Mouse (Mus musculus): ENCODE measurements around the gene Rab5b. TPM values are rescaled to one million over a fixed set of nuclear protein-coding genes. Genes with fewer than 3 reads are reported as not detected.

The Rab5b gene
- polyA plus RNA-seq, 1 experiment from 2014 or later, result 96.2 TPM

DNA sequence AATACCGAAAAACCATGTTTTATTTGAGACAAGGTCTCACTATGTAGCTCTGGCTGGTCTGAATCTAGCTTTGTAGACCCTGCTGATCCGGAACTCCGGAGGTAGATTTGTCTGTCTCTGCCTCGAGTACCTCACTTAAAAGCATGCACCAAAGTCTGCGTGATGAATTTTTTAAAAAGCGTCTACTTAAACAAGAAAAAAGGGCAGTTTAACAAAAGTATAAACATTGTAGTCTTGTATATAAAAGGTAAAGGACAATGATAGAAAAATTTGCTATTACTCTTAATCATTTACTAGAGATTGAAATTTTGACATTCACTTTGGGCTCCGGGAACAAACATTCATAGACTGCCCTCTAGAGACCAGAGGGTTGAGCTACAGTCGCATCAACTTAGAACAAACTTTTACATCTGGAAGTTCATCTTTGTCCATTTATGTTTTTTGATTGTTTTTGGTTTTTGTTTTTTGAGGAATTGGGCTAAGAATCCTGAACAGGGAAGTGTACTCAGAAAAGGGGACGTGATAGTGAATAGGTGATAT lies 21.5 kb downstream of the Rab5b start:
- H3K9me3 ChIP-seq (replicated peaks), result no peaks in the 10 kb centered on the region
- peaks cover 17% of the 10 kb centered on the region for H3K36me3 ChIP-seq
- H3K4me3 ChIP-seq, result peak overlapping the region; percentile 80
- H3K27ac ChIP-seq, result peak overlapping the region; percentile 64; the same call in 1 of the 2 replicates
- peak overlapping the region; percentile 86 for H3K4me2 ChIP-seq (replicated peaks)
- H3K9ac ChIP-seq, result peak overlapping the region; percentile 71
- WGBS, result 3% methylated on average over 9 of the region's 9 CpGs
- H3K4me1 ChIP-seq, result peaks cover 12% of the 10 kb centered on the region
- ATAC-seq (ENCODE audit: low FRiP score), result 0 out of 2 replicates have a peak, but pooled peaks have one; percentile 14
- H3K27me3 ChIP-seq, result peaks cover 7% of the 10 kb centered on the region; the same call in 1 of the 2 replicates

DNA sequence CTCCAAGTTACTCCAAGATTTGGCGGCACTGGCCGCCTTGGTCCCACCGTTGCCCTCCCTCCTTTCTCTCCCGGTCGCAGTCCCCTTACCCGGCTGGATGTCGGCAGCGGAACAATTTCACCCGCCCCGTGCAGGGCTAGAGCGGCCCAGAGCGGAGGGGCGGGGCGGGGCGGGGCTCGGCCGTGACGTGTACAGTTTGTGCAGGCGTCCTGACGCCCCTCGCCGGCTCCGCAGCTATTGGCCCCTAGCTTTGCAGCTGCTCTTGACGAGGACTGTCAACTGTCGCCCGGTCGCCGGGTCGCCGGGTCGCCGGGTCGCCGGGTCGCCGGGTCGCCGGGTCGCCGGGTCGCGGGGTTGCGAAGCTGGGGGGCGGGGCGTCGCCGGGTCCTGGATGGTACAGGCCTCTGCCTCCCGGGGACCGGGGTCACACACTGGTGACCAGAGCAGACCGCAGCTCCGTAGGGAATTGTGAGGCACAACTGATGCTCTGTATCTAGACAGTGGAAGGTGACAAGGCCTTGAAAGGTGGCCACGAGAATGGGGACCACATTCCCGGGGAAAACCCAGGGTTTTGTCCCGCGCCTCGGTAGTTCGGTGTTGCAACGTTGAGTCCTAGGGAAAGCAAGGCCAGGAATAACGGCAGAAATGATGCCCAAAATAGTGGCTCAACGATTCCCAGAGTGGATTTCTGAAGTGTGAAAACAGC lies 22.1 kb downstream of the Rab5b start, which contains the start of gene Suox:
Suox (minus strand) TSS at position 311 of the 706 bp plus-strand sequence.
- ATAC-seq (ENCODE audit: low FRiP score), result peak; percentile 94
- H3K4me3 ChIP-seq, result peak within 1 kb of the TSS; percentile 80
- 0 out of 2 replicates have a peak, but pooled peaks cover 11% of the 10 kb centered on the region for H3K36me3 ChIP-seq
- H3K9ac ChIP-seq, result peak within 1 kb of the TSS; percentile 71
- H3K27me3 ChIP-seq, result peaks cover 7% of the 10 kb centered on the region; the same call in 1 of the 2 replicates
- H3K27ac ChIP-seq, result peak within 1 kb of the TSS; percentile 64
- H3K9me3 ChIP-seq (replicated peaks), result no peaks in the 10 kb centered on the region
- H3K4me2 ChIP-seq (replicated peaks), result peak within 1 kb of the TSS; percentile 86
- under 1% methylated on average over 59 of the region's 60 CpGs for whole genome bisulfite sequencing
- H3K4me1 ChIP-seq, result peaks cover 15% of the 10 kb centered on the region

DNA sequence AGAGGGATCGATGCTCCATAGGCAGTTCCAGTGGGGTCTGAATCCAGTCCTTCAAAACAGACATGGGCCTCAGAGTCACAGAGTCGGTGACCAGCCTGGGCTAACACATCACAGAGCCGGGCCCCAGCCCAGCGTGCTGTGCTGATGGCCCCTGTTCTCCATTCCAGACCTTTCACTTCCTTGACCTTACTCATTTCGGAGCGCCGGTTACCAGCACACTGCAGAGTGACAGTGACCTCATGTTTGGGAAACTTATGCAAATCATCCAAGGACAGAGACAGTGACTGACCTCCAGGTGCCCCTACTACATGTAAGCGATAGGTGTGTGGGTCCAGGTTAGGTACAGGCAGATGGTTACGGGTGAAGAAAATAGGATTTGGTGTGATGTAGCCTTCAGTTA lies 24.9 kb downstream of the Rab5b start:
- Histone ChIP-seq H3K27ac (no peak overlapping the region), H3K4me2 (replicated peaks) (no peak overlapping the region), H3K4me1 (peaks cover 21% of the 10 kb centered on the region), H3K36me3 (0 out of 2 replicates have a peak, but pooled peaks cover 10% of the 10 kb centered on the region), H3K9ac (no peak overlapping the region), H3K9me3 (replicated peaks) (no peaks in the 10 kb centered on the region), H3K27me3 (peaks cover 7% of the 10 kb centered on the region; the same call in 1 of the 2 replicates), H3K4me3 (no peak overlapping the region)
- ATAC-seq (ENCODE audit: low FRiP score), result no peak
- 90% methylated on average over 9 of the region's 9 CpGs for WGBS

DNA sequence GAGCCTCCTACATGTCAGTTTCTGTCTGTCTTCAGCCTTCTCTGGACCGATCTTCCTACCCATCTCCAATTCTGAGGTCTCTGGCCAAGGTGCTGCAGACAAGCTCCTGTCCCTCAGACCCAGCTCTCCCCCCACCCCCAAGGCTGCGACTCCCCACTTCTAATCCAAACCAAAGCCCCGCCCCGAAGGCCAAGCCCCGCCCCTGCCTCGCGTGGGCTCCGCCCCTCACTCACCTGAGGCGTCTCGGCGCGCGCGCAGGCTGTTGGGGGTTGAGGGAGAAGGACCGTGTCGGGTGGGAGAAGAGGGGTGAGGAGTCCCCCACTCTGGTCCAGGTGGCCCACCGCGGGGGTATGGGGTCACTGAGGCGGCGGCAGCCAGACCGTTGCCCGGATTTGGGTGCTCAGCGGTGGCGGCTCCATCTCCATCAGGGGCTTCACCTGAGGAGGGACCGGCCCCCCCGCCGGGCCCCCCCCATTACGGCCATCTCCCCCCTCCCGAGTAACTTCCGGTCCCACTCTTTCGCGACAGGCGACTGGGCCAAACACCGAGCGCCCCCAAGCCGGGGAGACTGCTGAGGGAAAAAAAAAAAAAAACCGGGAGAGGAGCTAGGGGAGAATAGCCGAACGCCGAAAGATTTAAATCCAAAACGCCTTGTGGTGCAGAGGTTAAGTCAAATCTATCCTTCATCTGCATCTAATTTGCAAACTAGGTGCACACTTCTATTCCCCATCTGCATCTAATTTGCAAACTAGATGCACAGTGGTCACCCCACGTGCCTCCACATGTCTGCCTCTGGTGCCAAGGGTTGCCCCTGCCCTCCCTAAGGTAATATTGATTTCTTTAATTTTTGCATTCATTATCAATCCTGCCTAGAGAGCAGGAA lies 27.0 kb downstream of the Rab5b start:
- Histone ChIP-seq H3K4me1 (peaks cover 18% of the 10 kb centered on the region), H3K9me3 (replicated peaks) (no peaks in the 10 kb centered on the region), H3K27ac (0 out of 2 replicates have a peak overlapping the region, but pooled peaks have one; percentile 19), H3K4me3 (peak overlapping the region; percentile 65), H3K4me2 (replicated peaks) (peak overlapping the region; percentile 55), H3K36me3 (0 out of 2 replicates have a peak, but pooled peaks cover 10% of the 10 kb centered on the region), H3K9ac (peak overlapping the region; percentile 78), H3K27me3 (peaks cover 7% of the 10 kb centered on the region; the same call in 1 of the 2 replicates)
- under 1% methylated on average over 42 of the region's 42 CpGs for WGBS
- ATAC-seq (ENCODE audit: low FRiP score), result peak; percentile 46

DNA sequence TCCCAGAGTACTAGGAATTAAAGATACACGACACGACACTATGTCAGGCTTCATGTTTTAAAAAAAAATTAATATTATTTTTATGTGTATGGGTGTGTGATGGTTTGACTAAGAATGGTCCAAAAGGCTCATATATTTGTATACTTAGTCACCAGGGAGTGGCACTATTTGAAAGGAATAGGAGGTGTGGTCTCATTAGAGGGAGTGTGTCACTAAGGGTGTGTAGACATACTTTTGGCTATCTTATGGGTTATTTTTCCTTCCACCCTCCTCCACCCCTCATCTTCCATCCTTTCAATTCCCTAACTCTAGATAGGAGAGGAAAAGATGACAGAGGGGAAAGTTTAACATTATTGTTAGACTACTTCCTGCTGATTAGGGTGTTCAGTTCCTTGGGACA lies 30.3 kb downstream of the Rab5b start:
- WGBS, result 98% methylated on average over 2 of the region's 2 CpGs
- Histone ChIP-seq H3K4me2 (replicated peaks) (no peak overlapping the region), H3K9ac (no peak overlapping the region), H3K27ac (no peak overlapping the region), H3K9me3 (replicated peaks) (no peaks in the 10 kb centered on the region), H3K4me1 (peaks cover 9% of the 10 kb centered on the region; the same call in 1 of the 2 replicates), H3K4me3 (no peak overlapping the region), H3K36me3 (0 out of 2 replicates have a peak, but pooled peaks cover 3% of the 10 kb centered on the region), H3K27me3 (no peaks in the 10 kb centered on the region)
- ATAC-seq (ENCODE audit: low FRiP score), result no peak

DNA sequence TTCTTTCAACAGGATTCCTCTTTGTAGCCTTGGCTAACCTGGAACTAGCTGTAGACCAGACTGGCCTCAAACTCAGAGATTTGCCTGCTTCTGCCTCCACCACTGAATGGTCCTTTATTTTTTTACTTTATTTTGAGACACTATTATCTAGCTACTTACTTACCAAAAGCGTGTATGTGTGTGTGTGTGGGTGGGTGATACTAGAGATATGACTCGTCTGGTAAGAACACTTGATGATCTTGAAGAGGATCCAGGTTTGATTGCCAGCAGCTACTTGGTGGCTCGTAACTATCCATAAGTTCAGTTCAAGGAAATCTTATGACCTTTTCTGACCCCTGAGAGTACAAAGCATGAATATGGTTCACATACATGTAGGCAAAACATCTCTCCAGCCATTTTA lies 30.8 kb downstream of the Rab5b start:
- H3K9ac ChIP-seq, result no peak overlapping the region
- no peak for ATAC-seq (ENCODE audit: low FRiP score)
- peaks cover 9% of the 10 kb centered on the region; the same call in 1 of the 2 replicates for H3K4me1 ChIP-seq
- no peaks in the 10 kb centered on the region for H3K27me3 ChIP-seq
- H3K4me2 ChIP-seq (replicated peaks), result no peak overlapping the region
- no peaks in the 10 kb centered on the region for H3K36me3 ChIP-seq
- H3K27ac ChIP-seq, result no peak overlapping the region
- H3K9me3 ChIP-seq (replicated peaks), result no peaks in the 10 kb centered on the region
- no peak overlapping the region for H3K4me3 ChIP-seq
- 93% methylated on average over 3 of the region's 3 CpGs for WGBS

DNA sequence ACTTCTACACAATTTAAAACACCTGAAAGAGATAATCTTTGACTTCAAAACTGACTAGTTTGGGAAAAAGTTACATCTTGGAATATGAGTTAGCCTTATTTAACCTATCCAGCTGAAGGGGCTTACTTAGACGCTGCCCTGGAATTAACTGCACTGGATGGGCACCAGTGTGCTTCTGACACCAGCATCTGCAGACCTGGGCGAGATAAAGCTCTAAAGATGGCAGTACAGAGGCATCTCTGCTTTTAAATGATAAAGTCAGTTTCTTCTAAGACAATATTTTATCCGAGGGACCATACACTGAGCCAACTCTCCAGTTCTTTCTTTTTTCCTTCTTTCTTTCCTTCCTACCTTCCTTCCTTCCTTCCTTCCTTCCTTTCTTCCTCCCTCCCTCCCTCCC lies 31.3 kb downstream of the Rab5b start:
- Histone ChIP-seq H3K36me3 (no peaks in the 10 kb centered on the region), H3K9ac (no peak overlapping the region), H3K9me3 (replicated peaks) (no peaks in the 10 kb centered on the region), H3K27me3 (no peaks in the 10 kb centered on the region), H3K4me1 (peaks cover 9% of the 10 kb centered on the region; the same call in 1 of the 2 replicates), H3K27ac (no peak overlapping the region), H3K4me3 (no peak overlapping the region), H3K4me2 (replicated peaks) (no peak overlapping the region)
- WGBS, result 78% methylated on average over 3 of the region's 3 CpGs
- no peak for ATAC-seq (ENCODE audit: low FRiP score)

DNA sequence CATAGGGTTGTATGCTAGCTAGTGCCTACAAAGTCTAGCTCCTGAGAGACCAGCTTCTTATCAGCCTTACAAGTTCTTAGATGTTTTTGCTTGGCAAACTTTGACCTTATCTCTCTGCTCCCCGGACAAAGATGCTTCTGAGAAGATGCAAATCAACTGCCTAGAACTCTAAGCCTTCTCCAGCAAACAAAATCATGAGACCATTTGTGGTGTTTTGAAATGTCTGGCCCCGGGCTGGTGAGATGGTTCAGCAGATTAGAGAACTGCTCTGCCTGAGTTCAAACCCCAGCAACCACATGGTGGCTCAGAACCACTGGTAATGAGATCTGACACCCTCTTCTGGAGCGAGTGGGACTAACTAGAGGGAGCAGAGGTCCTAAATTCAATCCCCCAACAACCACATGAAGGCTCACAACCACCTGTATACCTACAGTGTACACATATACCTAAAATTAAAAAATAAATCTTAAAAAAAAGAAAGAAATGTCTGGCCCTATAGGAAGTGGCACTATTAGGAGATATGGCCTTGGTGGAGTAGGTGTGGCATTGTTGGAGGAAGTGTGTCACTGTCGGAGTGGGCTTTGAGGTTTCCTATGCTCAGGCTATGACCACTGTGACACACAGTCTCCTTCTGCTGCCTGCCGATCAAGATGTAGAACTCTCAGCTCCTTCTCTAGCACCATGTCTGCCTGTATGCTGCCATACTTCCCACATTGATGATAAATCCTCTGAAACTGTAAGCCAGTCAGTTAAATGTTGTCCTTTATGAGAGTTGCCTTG lies 32.4 kb downstream of the Rab5b start:
- ATAC-seq (ENCODE audit: low FRiP score), result no peak
- H3K4me1 ChIP-seq, result peaks cover 6% of the 10 kb centered on the region; the same call in 1 of the 2 replicates
- H3K4me2 ChIP-seq (replicated peaks), result no peak overlapping the region
- no peak overlapping the region for H3K9ac ChIP-seq
- no peak overlapping the region for H3K4me3 ChIP-seq
- H3K27me3 ChIP-seq, result no peaks in the 10 kb centered on the region
- no peaks in the 10 kb centered on the region for H3K36me3 ChIP-seq
- no peak overlapping the region for H3K27ac ChIP-seq
- no peaks in the 10 kb centered on the region for H3K9me3 ChIP-seq (replicated peaks)
- WGBS, result 73% methylated on average over 5 of the region's 5 CpGs

DNA sequence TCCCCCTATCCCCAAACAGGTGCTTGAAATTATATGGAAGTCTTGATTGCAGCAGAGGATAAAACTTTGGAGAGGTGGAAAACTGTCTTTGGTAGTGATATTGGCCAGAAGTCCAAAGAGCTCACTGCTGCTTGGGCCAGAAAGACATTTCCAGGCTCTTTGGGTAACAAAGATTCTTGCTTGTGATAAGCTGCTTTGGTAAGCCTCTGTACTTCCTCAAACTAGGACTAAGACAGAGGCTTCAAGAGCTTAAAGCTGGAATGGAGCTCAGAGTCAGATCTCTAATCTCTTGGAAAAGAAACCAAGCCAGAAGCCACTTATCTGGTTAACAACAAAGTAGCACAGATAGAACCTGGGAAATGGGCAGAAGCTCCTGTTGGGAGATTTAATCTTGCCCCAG lies 33.6 kb downstream of the Rab5b start:
- Histone ChIP-seq H3K4me1 (no peaks in the 10 kb centered on the region), H3K27ac (no peak overlapping the region), H3K9me3 (replicated peaks) (no peaks in the 10 kb centered on the region), H3K4me2 (replicated peaks) (no peak overlapping the region), H3K9ac (no peak overlapping the region), H3K36me3 (no peaks in the 10 kb centered on the region), H3K4me3 (no peak overlapping the region), H3K27me3 (no peaks in the 10 kb centered on the region)
- no peak for ATAC-seq (ENCODE audit: low FRiP score)

DNA sequence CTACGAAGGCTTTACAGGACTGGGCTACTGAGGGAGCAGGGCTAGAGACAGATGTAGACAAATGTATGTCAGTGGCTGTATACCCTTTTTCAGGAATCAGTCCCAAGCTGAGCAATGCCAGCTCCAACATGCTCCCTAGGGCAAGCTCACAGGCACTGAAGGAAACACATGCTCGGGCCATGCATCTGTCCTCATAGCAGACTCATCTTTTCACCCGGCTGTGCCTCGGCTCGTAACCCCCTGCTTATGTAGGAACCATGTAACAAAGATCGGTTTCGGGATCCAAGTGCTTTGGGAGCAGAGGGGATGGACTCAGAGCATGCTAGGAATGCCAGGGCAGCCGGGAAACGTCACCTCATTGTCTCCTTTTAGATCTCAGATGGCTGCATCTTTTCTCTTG lies 36.6 kb downstream of the Rab5b start:
- no peaks in the 10 kb centered on the region for H3K4me1 ChIP-seq
- H3K9me3 ChIP-seq (replicated peaks), result no peaks in the 10 kb centered on the region
- WGBS, result 55% methylated on average over 9 of the region's 9 CpGs
- H3K27me3 ChIP-seq, result no peaks in the 10 kb centered on the region
- H3K27ac ChIP-seq, result no peak overlapping the region
- no peak for ATAC-seq (ENCODE audit: low FRiP score)
- no peak overlapping the region for H3K9ac ChIP-seq
- no peak overlapping the region for H3K4me2 ChIP-seq (replicated peaks)
- no peak overlapping the region for H3K4me3 ChIP-seq
- no peaks in the 10 kb centered on the region for H3K36me3 ChIP-seq

DNA sequence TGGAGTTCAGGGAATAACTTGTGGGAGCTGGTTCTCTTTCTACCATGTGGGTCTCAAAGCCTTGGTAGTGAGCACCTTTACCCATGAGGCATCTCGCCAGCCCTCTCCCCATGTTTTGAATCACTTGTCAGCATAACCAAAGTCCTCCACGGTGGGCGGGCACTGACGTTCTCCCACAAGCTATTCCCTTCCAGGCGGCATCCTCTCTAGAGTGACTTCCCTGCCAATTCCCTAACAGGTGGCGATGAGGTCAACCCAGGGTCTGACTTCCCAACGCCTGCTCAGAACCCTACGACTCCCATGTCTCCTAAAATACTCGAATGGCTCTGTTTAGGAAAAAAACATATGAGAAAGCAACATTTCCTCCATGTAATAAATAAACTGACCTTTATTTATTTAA lies 38.2 kb downstream of the Rab5b start:
- ATAC-seq (ENCODE audit: low FRiP score), result no peak
- H3K27ac ChIP-seq, result no peak overlapping the region
- WGBS, result 61% methylated on average over 9 of the region's 9 CpGs

More for the DNA sequence above, 38.2 kb downstream of the Rab5b start:
- no peak overlapping the region for H3K4me3 ChIP-seq
- H3K9ac ChIP-seq, result no peak overlapping the region
- H3K4me2 ChIP-seq (replicated peaks), result no peak overlapping the region
- no peaks in the 10 kb centered on the region for H3K36me3 ChIP-seq
- no peaks in the 10 kb centered on the region for H3K4me1 ChIP-seq
- no peaks in the 10 kb centered on the region for H3K9me3 ChIP-seq (replicated peaks)
- H3K27me3 ChIP-seq, result no peaks in the 10 kb centered on the region

Data from hindbrain, embryonic 12.5 days (tissue).